Mouse (Mus musculus): Measurements from ENCODE around the gene Adra2b.

The Adra2b gene

GRCm38 (mm10) chr2:127390352-127390751, 27.3 kb downstream of the Adra2b start:
- DNase-seq, result peak; percentile 48

GRCm38 (mm10) chr2:127390846-127391245, 27.8 kb downstream of the Adra2b start:
- no peak for DNase-seq

- DNase-seq, result no peak
Observed at GRCm38 (mm10) chr2:127391323-127391722, 28.3 kb downstream of the Adra2b start.

- DNase-seq, result no peak
Observed at GRCm38 (mm10) chr2:127394606-127395161, 31.7 kb downstream of the Adra2b start.

- no peak for DNase-seq
Observed at GRCm38 (mm10) chr2:127398738-127399137, 35.7 kb downstream of the Adra2b start.

- no peak for DNase-seq
Observed at GRCm38 (mm10) chr2:127411126-127411525, 48.1 kb downstream of the Adra2b start.

GRCm38 (mm10) chr2:127415806-127416205, 52.8 kb downstream of the Adra2b start:
- DNase-seq, result peak; percentile 94

- peak; percentile 87 for DNase-seq
Observed at GRCm38 (mm10) chr2:127416706-127417105, 53.7 kb downstream of the Adra2b start.

Measured in kidney, adult 11 months (tissue).